Mouse (Mus musculus) right cerebral cortex, postnatal 10 days (tissue): ENCODE results near the gene Akt1.

ENCODE experiments used
- DNase-seq, 2 experiments: peaks; one replicate each; pipeline ENCODE4 v3.0.0; 2021; ENCODE audit warnings: low spot score in 2 of 2

Akt1 gene

GRCm38 (mm10) chr12:112627097-112627881 is 47.4 kb downstream of the Akt1 start:
- DNase-seq = no peak

- no peak for DNase-seq
Measured at GRCm38 (mm10) chr12:112626455-112626854, 48.2 kb downstream of the Akt1 start.

GRCm38 (mm10) chr12:112625700-112626099 is 49.0 kb downstream of the Akt1 start:
- DNase-seq = no peak

- peak in 1 of 2 experiments; percentile 76 for DNase-seq
Measured at GRCm38 (mm10) chr12:112623742-112624141, 50.9 kb downstream of the Akt1 start.

- DNase-seq = no peak
Measured at GRCm38 (mm10) chr12:112621900-112622299, 52.8 kb downstream of the Akt1 start.

GRCm38 (mm10) chr12:112620354-112621061 is 54.2 kb downstream of the Akt1 start:
- no peak for DNase-seq

- DNase-seq = peak in 1 of 2 experiments; percentile 57
Measured at GRCm38 (mm10) chr12:112619686-112620353, 54.9 kb downstream of the Akt1 start, which contains the start of gene Adssl1. Gene Adssl1, plus strand, starts transcription at chr12:112620045.

- DNase-seq = no peak
Measured at GRCm38 (mm10) chr12:112618981-112619685, 55.6 kb downstream of the Akt1 start.

- DNase-seq = peak; percentile 80 to 85
Measured at GRCm38 (mm10) chr12:112617898-112618380, 56.7 kb downstream of the Akt1 start.

- peak; percentile 79 to 89 for DNase-seq
Measured at GRCm38 (mm10) chr12:112617184-112617583, 57.5 kb downstream of the Akt1 start.

- DNase-seq = no peak
Measured at GRCm38 (mm10) chr12:112616668-112617067, 58.0 kb downstream of the Akt1 start.

GRCm38 (mm10) chr12:112609031-112609430 is 65.7 kb downstream of the Akt1 start:
- DNase-seq = no peak

- DNase-seq = no peak
Measured at GRCm38 (mm10) chr12:112606998-112607397, 67.7 kb downstream of the Akt1 start.

GRCm38 (mm10) chr12:112605766-112606165 is 68.9 kb downstream of the Akt1 start:
- DNase-seq = peak; percentile 78 to 85

- peak in 1 of 2 experiments; percentile 73 for DNase-seq
Measured at GRCm38 (mm10) chr12:112604709-112605649, 69.7 kb downstream of the Akt1 start.

- DNase-seq = no peak
Measured at GRCm38 (mm10) chr12:112604022-112604421, 70.7 kb downstream of the Akt1 start.
